Mouse (Mus musculus) liver, embryonic 15.5 days (tissue): ENCODE results near the gene Pik3r6. TPM values are rescaled to one million over a fixed set of nuclear protein-coding genes. Genes with fewer than 3 reads are reported as not detected.

ENCODE experiments used
- ATAC-seq: fragments of 200-750 bp; cut with Nextera tagmentation; 2 replicates; pipeline ENCODE4 v1.8.0; 2017; ENCODE audit warnings: moderate number of reproducible peaks, mild to moderate bottlenecking, moderate library complexity; ENCODE audit not compliant: insufficient read depth
- H3K27ac ChIP-seq: fragments of 300-500 bp; sonication (generic); replicated peaks from 2 replicates; pipeline ENCODE4 v1.5.1; 2015; ENCODE audit warnings: mild to moderate bottlenecking, inconsistent platforms
- H3K27me3 ChIP-seq: fragments of 300-500 bp; sonication (generic); 2 replicates; pipeline ENCODE4 v1.6.1; 2015; ENCODE audit warnings: mild to moderate bottlenecking, inconsistent platforms
- H3K36me3 ChIP-seq: fragments of 300-500 bp; sonication (generic); replicated peaks from 2 replicates; pipeline ENCODE4 v1.6.1; 2015; ENCODE audit warnings: moderate library complexity, mild to moderate bottlenecking, inconsistent platforms
- H3K4me1 ChIP-seq: fragments of 300-500 bp; sonication (generic); replicated peaks from 2 replicates; pipeline ENCODE4 v1.6.1; 2015; ENCODE audit warnings: inconsistent platforms
- H3K4me2 ChIP-seq: fragments of 300-500 bp; sonication (generic); 2 replicates; pipeline ENCODE4 v1.6.1; 2015; ENCODE audit warnings: moderate library complexity, mild to moderate bottlenecking, inconsistent platforms
- H3K4me3 ChIP-seq: fragments of 300-500 bp; sonication (generic); replicated peaks from 2 replicates; pipeline ENCODE4 v1.5.1; 2015; ENCODE audit warnings: mild to moderate bottlenecking, inconsistent platforms
- H3K9ac ChIP-seq: fragments of 300-500 bp; sonication (generic); 2 replicates; pipeline ENCODE4 v1.6.1; 2015; ENCODE audit warnings: moderate library complexity, mild to moderate bottlenecking, inconsistent platforms
- H3K9me3 ChIP-seq: fragments of 300-500 bp; sonication (generic); replicated peaks from 2 replicates; pipeline ENCODE4 v1.6.1; 2016; ENCODE audit warnings: inconsistent platforms
- WGBS: fragments of 180-500 bp; shearing (Covaris S2); methylation state at CpG from one replicate; pipeline ENCODE4 v1.1.7; 2015; ENCODE audit warnings: mixed read lengths; ENCODE audit not compliant: insufficient replicate concordance; 5-methylcytosine and 5-hydroxymethylcytosine counted together
- polyA plus RNA-seq: library from polyadenylated mRNA; unstranded; fragments of >200 nt; fragmentation: Nextera tagmentation; extraction: Ambion mirVana; gene quantifications from 2 replicates; pipeline ENCODE4 v1.2.1, GENCODE M21; 2015

The Pik3r6 gene
- polyA plus RNA-seq, 1 experiment from 2014 or later, result 2.1 TPM

DNA sequence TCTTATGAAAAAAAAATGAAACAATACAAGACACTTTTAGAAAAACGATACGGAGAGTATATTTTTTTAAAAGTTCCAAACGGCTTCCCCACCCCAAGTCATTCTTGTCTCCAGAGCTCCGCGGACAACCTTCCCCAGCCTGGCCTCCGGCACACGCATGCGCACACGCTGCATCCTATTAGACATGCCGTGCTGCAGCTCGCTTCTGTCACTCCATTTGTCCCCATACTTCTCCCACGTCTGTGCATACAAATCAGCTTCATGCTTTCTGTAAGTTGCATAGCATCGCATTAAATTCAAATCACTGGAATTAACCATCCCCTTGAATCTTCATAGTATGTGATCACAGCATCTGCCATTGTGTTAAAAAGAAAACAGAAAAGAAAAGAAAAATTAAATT, 80.4 kb downstream of the Pik3r6 start:
- Histone ChIP-seq H3K27ac (no peak overlapping the region), H3K4me3 (no peak overlapping the region), H3K4me1 (no peaks in the 10 kb centered on the region), H3K27me3 (no peaks in the 10 kb centered on the region), H3K9me3 (no peaks in the 10 kb centered on the region), H3K9ac (no peak overlapping the region), H3K4me2 (no peak overlapping the region), H3K36me3 (no peaks in the 10 kb centered on the region)
- WGBS, result 73% methylated on average over 13 of the region's 13 CpGs
- no peak for ATAC-seq

DNA sequence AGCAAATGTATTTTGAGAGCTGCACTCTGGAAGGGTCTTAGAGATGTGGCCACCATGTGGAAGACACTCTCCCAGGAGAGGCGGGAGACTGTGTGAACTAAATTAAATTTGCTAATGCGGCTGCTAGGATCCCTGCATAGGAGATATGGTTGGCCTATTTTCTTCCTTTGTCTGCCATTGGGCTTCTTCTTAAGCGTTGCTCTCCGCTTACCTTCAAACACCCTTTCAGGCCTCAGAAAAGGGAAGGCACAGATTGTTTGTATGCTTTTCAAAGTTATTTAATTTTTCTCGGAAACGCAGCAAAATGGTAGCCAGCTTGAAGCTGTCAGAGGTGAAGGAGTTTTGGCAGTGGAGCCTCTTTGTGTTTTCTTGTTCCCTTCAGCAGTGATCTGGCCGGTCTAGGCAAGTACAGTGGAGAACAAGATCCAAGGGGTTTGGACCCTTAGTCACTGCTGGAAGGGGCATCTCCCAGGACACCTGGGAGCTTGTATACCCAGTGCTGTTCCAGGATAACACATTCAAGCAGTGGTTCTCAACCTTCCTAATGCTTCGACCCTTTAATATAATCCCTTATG, 81.2 kb downstream of the Pik3r6 start:
- no peak overlapping the region for H3K4me3 ChIP-seq
- WGBS, result 61% methylated on average over 8 of the region's 8 CpGs
- H3K4me2 ChIP-seq, result no peak overlapping the region
- H3K36me3 ChIP-seq, result no peaks in the 10 kb centered on the region
- H3K9ac ChIP-seq, result no peak overlapping the region
- H3K9me3 ChIP-seq, result no peaks in the 10 kb centered on the region
- H3K27ac ChIP-seq, result no peak overlapping the region
- H3K27me3 ChIP-seq, result no peaks in the 10 kb centered on the region; the same call in 1 of the 2 replicates
- no peaks in the 10 kb centered on the region for H3K4me1 ChIP-seq
- no peak for ATAC-seq

DNA sequence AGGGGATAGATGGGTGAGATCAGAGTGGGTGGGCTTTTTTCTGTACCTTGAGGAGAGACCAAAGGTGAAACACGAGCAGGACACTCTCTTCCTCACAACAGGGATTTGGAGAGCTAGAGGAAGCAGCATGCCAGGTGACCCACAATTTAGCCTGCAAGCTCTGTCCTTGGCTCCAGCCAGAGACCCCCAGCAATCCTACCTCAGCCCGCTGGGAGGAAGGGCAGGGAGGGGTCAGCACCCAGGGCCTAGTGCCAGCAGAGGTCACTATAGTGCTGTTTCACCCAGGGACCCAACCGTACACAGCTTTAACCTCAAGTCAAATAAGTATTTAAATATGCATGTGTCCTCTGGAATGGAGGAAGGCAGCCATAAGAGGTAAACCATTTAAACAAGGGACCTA, 83.1 kb downstream of the Pik3r6 start:
- H3K27me3 ChIP-seq, result no peaks in the 10 kb centered on the region; the same call in 1 of the 2 replicates
- 10% methylated on average over 3 of the region's 3 CpGs for WGBS
- no peak overlapping the region for H3K4me2 ChIP-seq
- H3K27ac ChIP-seq, result no peak overlapping the region
- H3K4me1 ChIP-seq, result no peaks in the 10 kb centered on the region
- H3K4me3 ChIP-seq, result no peak overlapping the region
- no peaks in the 10 kb centered on the region for H3K36me3 ChIP-seq
- H3K9me3 ChIP-seq, result no peaks in the 10 kb centered on the region
- no peak overlapping the region for H3K9ac ChIP-seq
- ATAC-seq, result no peak

DNA sequence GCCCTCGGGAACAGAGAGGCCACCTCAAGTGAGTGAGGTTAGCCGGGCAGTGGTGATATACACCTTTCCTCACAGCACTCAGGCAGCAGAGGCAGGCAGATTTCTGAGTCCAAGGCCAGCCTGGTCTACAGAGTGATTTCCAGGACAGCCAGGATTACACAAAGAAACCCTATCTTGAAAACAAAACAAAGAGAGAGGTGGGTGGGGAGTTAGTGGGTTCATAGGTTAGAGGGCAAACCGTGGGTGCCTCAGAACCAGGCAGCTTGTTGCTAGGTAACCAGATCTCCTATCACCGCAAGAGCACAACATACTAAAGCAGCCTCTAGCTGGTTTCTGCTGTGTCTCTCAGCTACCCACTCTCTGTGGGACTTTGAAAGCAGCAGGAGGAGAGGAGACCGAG, 83.9 kb downstream of the Pik3r6 start, which contains the start of gene Ccdc42:
Ccdc42 (plus strand) TSS at position 301 of the 400 bp plus-strand sequence.
- no peak within 1 kb of the TSS for H3K9ac ChIP-seq
- 54% methylated on average over 5 of the region's 5 CpGs for WGBS
- no peak for ATAC-seq
- H3K27me3 ChIP-seq, result no peaks in the 10 kb centered on the region; the same call in 1 of the 2 replicates
- no peaks in the 10 kb centered on the region for H3K36me3 ChIP-seq
- no peaks in the 10 kb centered on the region for H3K9me3 ChIP-seq
- no peak within 1 kb of the TSS for H3K4me2 ChIP-seq
- no peaks in the 10 kb centered on the region for H3K4me1 ChIP-seq
- H3K27ac ChIP-seq, result no peak within 1 kb of the TSS
- H3K4me3 ChIP-seq, result no peak within 1 kb of the TSS

DNA sequence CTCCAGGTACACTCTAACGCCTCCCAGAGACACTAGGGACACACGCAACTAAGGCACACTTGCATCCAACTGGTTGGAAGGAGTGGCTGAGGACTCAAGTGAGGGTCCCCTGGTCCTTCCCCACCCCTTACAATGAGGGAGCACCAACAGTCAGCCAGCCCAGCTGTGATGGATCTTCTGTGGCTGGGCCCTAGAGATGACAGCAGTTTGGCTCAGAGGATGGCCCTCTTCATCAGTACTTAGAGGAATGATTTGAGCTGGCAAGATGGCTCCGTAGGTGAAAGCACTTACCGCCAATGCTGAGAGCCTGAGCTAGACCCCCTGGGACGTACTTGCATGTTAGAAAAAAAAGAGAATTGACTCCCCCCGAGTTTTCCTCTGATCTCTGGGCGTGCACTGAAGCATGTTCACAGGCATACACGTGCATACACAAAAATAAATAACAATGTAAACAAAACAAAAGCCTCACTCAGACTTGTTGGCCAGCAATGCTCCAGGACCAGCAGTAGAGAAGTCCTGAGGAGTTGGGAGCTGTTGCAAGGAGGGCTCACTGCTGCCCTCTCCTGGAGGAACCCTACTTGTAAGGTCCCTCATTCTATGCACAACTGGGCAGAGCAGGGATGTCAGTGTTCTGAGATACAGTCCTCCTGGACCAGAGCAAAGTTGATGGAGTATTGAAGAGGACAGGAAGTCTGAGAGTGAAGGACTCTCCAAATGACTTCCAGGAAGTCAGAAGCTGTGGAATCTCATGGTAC, 86.4 kb downstream of the Pik3r6 start:
- H3K9me3 ChIP-seq, result no peaks in the 10 kb centered on the region

DNA sequence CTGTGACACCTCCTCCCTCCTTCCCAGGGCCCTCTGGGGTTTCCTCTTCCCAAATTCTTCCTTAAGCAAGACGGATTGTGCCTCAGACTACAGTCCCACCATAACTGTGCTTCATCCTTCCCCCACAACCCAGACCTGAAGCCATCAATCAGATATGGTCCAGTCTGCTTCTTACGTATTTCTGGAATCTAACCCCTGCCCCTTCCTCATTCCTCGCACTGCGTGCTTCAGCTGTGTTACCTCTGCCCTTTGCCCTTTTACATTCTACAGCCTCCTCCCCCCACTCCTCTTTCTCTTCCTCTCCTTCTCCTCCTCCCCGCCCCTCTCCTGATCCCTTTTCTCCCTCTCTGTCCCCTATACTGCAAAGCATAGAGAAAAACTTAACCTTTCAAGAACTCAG, 88.9 kb downstream of the Pik3r6 start:
- no peak for ATAC-seq
- no peak overlapping the region for H3K9ac ChIP-seq

More for the DNA sequence above, 86.4 kb downstream of the Pik3r6 start:
- Histone ChIP-seq H3K27ac (no peak overlapping the region), H3K4me2 (no peak overlapping the region), H3K36me3 (no peaks in the 10 kb centered on the region), H3K4me3 (no peak overlapping the region), H3K4me1 (no peaks in the 10 kb centered on the region), H3K9ac (no peak overlapping the region), H3K27me3 (no peaks in the 10 kb centered on the region; the same call in none of the 2 replicates)
- ATAC-seq, result no peak
- 50% methylated on average over 8 of the region's 8 CpGs for WGBS

DNA sequence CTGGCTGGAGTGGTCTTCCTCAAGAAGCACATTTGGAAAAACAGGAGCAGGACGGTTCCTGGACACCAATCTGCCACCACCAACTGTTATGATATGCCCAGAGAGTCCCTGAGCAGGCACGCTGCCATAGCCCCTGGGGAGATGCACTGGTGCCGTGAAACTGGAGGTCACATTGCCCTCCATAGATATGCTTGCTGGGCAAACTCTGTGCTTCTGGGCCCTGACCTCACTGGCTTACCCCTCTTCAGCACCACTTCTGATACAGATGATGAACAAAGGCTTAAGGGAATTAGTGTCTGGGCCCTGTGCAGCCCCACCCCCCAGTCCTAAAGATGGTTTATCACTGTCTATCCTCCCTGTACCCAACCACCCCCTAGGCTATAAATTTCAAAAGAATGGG, 90.4 kb downstream of the Pik3r6 start:
- no peak for ATAC-seq
- Histone ChIP-seq H3K4me1 (no peaks in the 10 kb centered on the region), H3K4me3 (no peak overlapping the region), H3K4me2 (no peak overlapping the region), H3K9ac (no peak overlapping the region), H3K27me3 (no peaks in the 10 kb centered on the region; the same call in none of the 2 replicates), H3K36me3 (no peaks in the 10 kb centered on the region), H3K27ac (no peak overlapping the region), H3K9me3 (no peaks in the 10 kb centered on the region)
- WGBS, result 63% methylated on average over 3 of the region's 3 CpGs

More for the DNA sequence above, 88.9 kb downstream of the Pik3r6 start:
- Histone ChIP-seq H3K27me3 (no peaks in the 10 kb centered on the region; the same call in none of the 2 replicates), H3K4me1 (no peaks in the 10 kb centered on the region), H3K4me3 (no peak overlapping the region), H3K27ac (no peak overlapping the region), H3K9me3 (no peaks in the 10 kb centered on the region), H3K36me3 (no peaks in the 10 kb centered on the region), H3K4me2 (no peak overlapping the region)
- 31% methylated on average over 5 of the region's 5 CpGs for WGBS

DNA sequence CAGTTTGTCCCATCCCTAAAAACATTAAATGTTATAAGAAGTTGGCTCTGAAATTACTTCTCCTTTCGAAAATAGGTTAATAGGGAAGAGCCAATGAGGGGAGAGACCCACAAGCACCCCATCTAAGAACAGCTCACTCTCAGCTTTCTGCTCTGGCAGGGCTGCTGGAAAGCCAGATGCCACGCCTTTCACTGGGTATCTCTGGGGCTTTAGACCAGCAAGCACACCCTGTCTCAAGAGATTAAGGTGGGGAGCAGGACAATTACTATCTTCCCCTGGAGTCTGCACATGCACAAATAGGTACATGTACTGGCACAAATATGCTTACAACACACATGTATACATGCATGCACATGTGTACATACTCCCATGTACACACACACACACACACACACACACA, 95.1 kb downstream of the Pik3r6 start:
- Histone ChIP-seq H3K27ac (no peak overlapping the region), H3K4me2 (no peak overlapping the region), H3K27me3 (no peaks in the 10 kb centered on the region), H3K4me1 (peaks cover 8% of the 10 kb centered on the region; the same call in 1 of the 2 replicates), H3K9me3 (no peaks in the 10 kb centered on the region), H3K4me3 (no peak overlapping the region), H3K9ac (no peak overlapping the region), H3K36me3 (no peaks in the 10 kb centered on the region)
- ATAC-seq, result no peak
- WGBS, result 39% methylated on average over 2 of the region's 2 CpGs

DNA sequence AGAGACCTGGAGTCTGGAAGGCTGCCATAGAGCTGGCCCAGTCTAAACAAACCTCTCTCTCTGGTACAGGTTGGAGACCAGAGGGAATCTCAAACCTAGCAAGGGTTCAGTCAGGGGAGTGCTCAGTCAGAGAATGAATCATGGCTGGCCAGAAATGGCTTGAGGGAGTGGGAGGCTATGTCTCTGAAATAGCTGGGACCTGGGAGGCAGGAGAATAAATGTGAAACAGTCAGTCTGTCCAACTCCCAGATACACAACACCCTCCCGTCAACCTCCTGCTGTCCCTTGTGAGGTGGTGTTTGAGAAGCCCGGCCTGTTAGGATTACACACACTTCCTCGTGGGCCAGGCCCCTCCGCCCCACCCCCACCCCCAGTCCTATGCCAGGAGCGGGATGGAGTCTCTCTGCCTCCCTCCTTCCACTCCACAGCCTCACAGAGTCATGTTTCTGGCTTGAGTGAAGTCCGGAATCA, 97.8 kb downstream of the Pik3r6 start:
- ATAC-seq, result no peak
- Histone ChIP-seq H3K4me3 (no peak overlapping the region), H3K27me3 (no peaks in the 10 kb centered on the region), H3K36me3 (no peaks in the 10 kb centered on the region), H3K27ac (no peak overlapping the region), H3K9ac (no peak overlapping the region), H3K9me3 (no peaks in the 10 kb centered on the region), H3K4me1 (peaks cover 8% of the 10 kb centered on the region; the same call in 1 of the 2 replicates), H3K4me2 (no peak overlapping the region)
- 41% methylated on average over 6 of the region's 6 CpGs for WGBS

DNA sequence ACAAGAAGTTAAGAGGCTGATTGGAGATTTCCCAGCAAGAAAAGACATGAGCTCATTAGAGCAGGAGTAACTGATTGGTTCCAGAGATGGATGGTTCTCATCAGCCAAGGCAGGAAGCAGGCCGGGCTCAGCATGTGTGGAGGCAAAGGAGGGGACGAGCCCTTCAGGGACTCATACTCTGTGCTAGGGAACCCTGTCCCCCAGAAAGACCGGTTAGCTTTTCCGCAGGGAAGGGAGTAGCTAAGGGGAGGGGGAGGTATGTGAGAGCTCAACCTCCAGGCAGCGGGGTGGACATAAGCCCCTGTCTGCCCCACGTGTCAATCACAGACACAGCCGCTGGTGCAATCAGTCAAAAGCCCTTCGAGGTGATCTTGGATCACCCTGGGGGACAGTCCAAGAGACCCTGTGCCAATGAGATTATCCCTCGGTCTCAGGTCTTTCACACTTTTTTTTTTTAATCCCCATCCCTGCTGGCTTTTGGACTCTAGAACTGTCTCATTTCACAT, 98.7 kb downstream of the Pik3r6 start:
- H3K9ac ChIP-seq, result no peak overlapping the region
- H3K4me3 ChIP-seq, result no peak overlapping the region
- no peaks in the 10 kb centered on the region for H3K36me3 ChIP-seq
- no peak for ATAC-seq
- WGBS, result 27% methylated on average over 9 of the region's 9 CpGs
- no peaks in the 10 kb centered on the region for H3K27me3 ChIP-seq
- H3K9me3 ChIP-seq, result no peaks in the 10 kb centered on the region
- peaks cover 8% of the 10 kb centered on the region; the same call in 1 of the 2 replicates for H3K4me1 ChIP-seq
- no peak overlapping the region for H3K27ac ChIP-seq
- no peak overlapping the region for H3K4me2 ChIP-seq
